Mouse (Mus musculus): ENCODE data around the gene Nrxn2.

DNA sequence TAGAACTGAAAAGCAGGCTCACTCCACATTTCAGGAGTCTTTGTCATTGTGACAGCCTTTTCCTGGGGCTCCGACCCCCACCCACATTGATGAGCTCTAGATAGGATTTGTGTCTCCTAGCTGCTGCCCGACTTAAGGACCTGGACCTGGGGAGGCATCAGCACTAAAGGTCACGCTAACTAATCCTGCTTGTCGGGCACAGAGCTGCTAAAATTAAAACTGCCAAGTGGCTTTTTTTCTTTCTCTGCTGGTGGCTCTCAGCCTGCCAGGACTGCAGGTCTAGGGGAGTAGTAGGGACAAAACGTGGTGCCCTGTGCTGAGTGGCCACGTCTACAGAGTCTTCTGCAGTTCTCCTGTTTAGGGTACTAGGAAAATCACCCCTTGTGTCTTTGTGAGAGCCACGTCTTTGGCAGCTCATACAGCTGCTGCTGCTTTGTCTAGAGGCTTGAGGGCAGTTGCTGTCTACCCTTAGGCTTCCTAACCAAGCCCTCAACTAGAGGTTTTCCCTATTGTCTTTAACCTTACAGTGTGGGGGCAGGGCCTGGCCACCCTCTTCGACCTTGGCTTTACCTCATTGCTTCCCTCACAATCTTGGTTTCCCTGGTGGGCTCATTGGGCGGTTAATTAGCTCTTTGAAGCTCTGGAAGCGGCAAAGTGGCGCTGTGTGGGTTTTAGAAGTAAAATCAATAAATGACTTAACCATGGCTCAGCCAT lies 41.0 kb upstream of the Nrxn2 start:
- TF ChIP-seq POLR2A (IDR thresholded peaks at IDR 0.05; ENCODE audit: low read depth, low read length) (no peak), CTCF (IDR thresholded peaks at IDR 0.05; ENCODE audit: extremely low read depth, insufficient read depth, insufficient read length, insufficient replicate concordance) (no peak)
